Mouse (Mus musculus): Measurements from ENCODE around the gene Pde11a.

- no peak for TF ChIP-seq CHD2 (IDR thresholded peaks at IDR 0.05; ENCODE audit: low read depth, low read length)
- no peak for TF ChIP-seq HCFC1 (IDR thresholded peaks at IDR 0.05; ENCODE audit: borderline replicate concordance, insufficient read depth, low read length)
- peak; percentile 90 for TF ChIP-seq ZNF384 (IDR thresholded peaks at IDR 0.05; ENCODE audit: low read depth, low read length)
- TF ChIP-seq ZC3H11A (IDR thresholded peaks at IDR 0.05; ENCODE audit: borderline replicate concordance, low read depth, low read length): no peak
Observed at GRCm38 (mm10) chr2:75988779-75989363, 349.7 kb downstream of the Pde11a start.
